Mouse (Mus musculus) testis, adult 2 months (tissue): ENCODE data around the gene Fxyd6.

Experiments
- CTCF ChIP-seq: fragments of 200-500 bp; IDR thresholded peaks from 2 replicates; pipeline ENCODE4 v1.5.1; 2012; ENCODE audit warnings: low read depth, mild to moderate bottlenecking, inconsistent platforms, low read length, moderate library complexity; ENCODE audit not compliant: control insufficient read depth, insufficient read depth, insufficient replicate concordance
- POLR2A ChIP-seq: fragments of 200-500 bp; IDR thresholded peaks from 2 replicates; pipeline ENCODE4 v1.6.1; 2012; ENCODE audit warnings: low read depth, mild to moderate bottlenecking, inconsistent platforms, low read length, moderate library complexity; ENCODE audit not compliant: control insufficient read depth

- TF ChIP-seq POLR2A = no peak
- no peak for TF ChIP-seq CTCF
Observed at GRCm38 (mm10) chr9:45321465-45321864, 48.5 kb upstream of the Fxyd6 start.
